In genomic region chr16:87746728-87747127, GRCm38 (mm10) we compare ENCODE assay signal across 9 mouse cellular contexts. TPM values are rescaled to one million over a fixed set of nuclear protein-coding genes. Genes with fewer than 3 reads are reported as not detected.
DNase-seq lines count a peak whose midpoint lies in the region; ATAC-seq and TF ChIP-seq lines count a peak whose summit lies in the region.
"Had no signal": no experiment of that assay in that cellular context is flagged by ENCODE, and none has a peak within 500 bp of the region (broad histone marks: within the 10 kb centered on the region; RNA-seq: fewer than 3 reads in every experiment).

No protein-coding gene starts in this region.

- H3K4me3 ChIP-seq in forebrain, embryonic 11.5 days (ENCODE audit: low read depth, low read length) = no peak overlapping the region
- no peak overlapping the region for H3K4me3 ChIP-seq in forebrain, embryonic 13.5 days
- no peak overlapping the region for H3K4me3 ChIP-seq in embryonic facial prominence, embryonic 10.5 days
- H3K4me3 ChIP-seq in left cerebral cortex, adult 2 months = no peak overlapping the region
- H3K4me3 ChIP-seq in stomach, postnatal 0 days (ENCODE audit: low read depth, low read length) = no peak overlapping the region
- H3K4me3 ChIP-seq: megakaryocyte, embryonic 14.5 days had no signal

- H3K4me1 ChIP-seq in forebrain, embryonic 11.5 days (replicated peaks; ENCODE audit: control insufficient read depth, insufficient read depth, low read length) = no peaks in the 10 kb centered on the region
- 0 out of 2 replicates have a peak, but pooled peaks cover 2% of the 10 kb centered on the region for H3K4me1 ChIP-seq in forebrain, embryonic 13.5 days
- H3K4me1 ChIP-seq in embryonic facial prominence, embryonic 10.5 days = 0 out of 2 replicates have a peak, but pooled peaks cover 3% of the 10 kb centered on the region
- no peaks in the 10 kb centered on the region for H3K4me1 ChIP-seq in stomach, postnatal 0 days (replicated peaks; ENCODE audit: control insufficient read depth, insufficient read depth)
- H3K4me1 ChIP-seq: megakaryocyte, embryonic 14.5 days had no signal

- no peaks in the 10 kb centered on the region for H3K9me3 ChIP-seq in forebrain, embryonic 11.5 days (ENCODE audit: control insufficient read depth, low read length)
- H3K9me3 ChIP-seq in forebrain, embryonic 13.5 days (replicated peaks) = no peaks in the 10 kb centered on the region
- no peaks in the 10 kb centered on the region for H3K9me3 ChIP-seq in embryonic facial prominence, embryonic 10.5 days
- H3K9me3 ChIP-seq in stomach, postnatal 0 days (ENCODE audit: control insufficient read depth, low read length) = no peaks in the 10 kb centered on the region

- no peaks in the 10 kb centered on the region for H3K27me3 ChIP-seq in forebrain, embryonic 11.5 days (ENCODE audit: control insufficient read depth, insufficient read depth, low read length)
- no peaks in the 10 kb centered on the region for H3K27me3 ChIP-seq in forebrain, embryonic 13.5 days
- no peaks in the 10 kb centered on the region for H3K27me3 ChIP-seq in embryonic facial prominence, embryonic 10.5 days (replicated peaks; ENCODE audit: low read depth, poor library complexity, severe bottlenecking)
- no peaks in the 10 kb centered on the region for H3K27me3 ChIP-seq in stomach, postnatal 0 days (ENCODE audit: control insufficient read depth, insufficient read depth, low read length)

- H3K4me2 ChIP-seq in forebrain, embryonic 11.5 days (ENCODE audit: low read depth, low read length, severe bottlenecking) = no peak overlapping the region
- no peak overlapping the region for H3K4me2 ChIP-seq in forebrain, embryonic 13.5 days
- H3K4me2 ChIP-seq in stomach, postnatal 0 days (replicated peaks; ENCODE audit: low read depth) = no peak overlapping the region

- TF ChIP-seq EP300 in stomach, postnatal 0 days (optimal IDR thresholded peaks at IDR 0.05) = no peak

- no peaks in the 10 kb centered on the region for H3K36me3 ChIP-seq in forebrain, embryonic 11.5 days (ENCODE audit: control insufficient read depth, insufficient read depth, low read length)
- no peaks in the 10 kb centered on the region for H3K36me3 ChIP-seq in forebrain, embryonic 13.5 days (ENCODE audit: poor library complexity, severe bottlenecking)
- no peaks in the 10 kb centered on the region for H3K36me3 ChIP-seq in embryonic facial prominence, embryonic 10.5 days (replicated peaks)
- H3K36me3 ChIP-seq in stomach, postnatal 0 days (ENCODE audit: control insufficient read depth, insufficient read depth, low read length) = no peaks in the 10 kb centered on the region

- peak; percentile 78 for TF ChIP-seq CTCF in left cerebral cortex, adult 2 months (IDR thresholded peaks at IDR 0.05)
- peak; percentile 99 for TF ChIP-seq CTCF in stomach, postnatal 0 days (IDR thresholded peaks at IDR 0.05; ENCODE audit: low read depth)

- peak; percentile 80 for DNase-seq in forebrain, embryonic 11.5 days (ENCODE audit: low spot score)
- peak; percentile 78 for DNase-seq in T-cell, adult 2 months (ENCODE audit: low spot score)
- DNase-seq in embryonic facial prominence, embryonic 10.5 days (ENCODE audit: low spot score) = peak; percentile 79
- DNase-seq in heart, postnatal 4 days = peak; percentile 87
- peak; percentile 46 to 48 for DNase-seq in left cerebral cortex, adult 2 months (ENCODE audit: extremely low spot score in 1 of 2, low spot score in 2 of 2)
- DNase-seq in mesoderm, embryonic 11.5 days (ENCODE audit: low read depth, low spot score) = peak; percentile 81
- peak; percentile 86 for DNase-seq in stomach, postnatal 0 days (ENCODE audit: low spot score)

- ATAC-seq in forebrain, embryonic 11.5 days (replicated peaks; ENCODE audit: low FRiP score) = no peak
- no peak for ATAC-seq in forebrain, embryonic 13.5 days
- peak; percentile 64; the same call in 1 of the 2 replicates for ATAC-seq in stomach, postnatal 0 days (ENCODE audit: low FRiP score, low TSS enrichment)

- H3K9ac ChIP-seq in forebrain, embryonic 11.5 days (ENCODE audit: low read length) = no peak overlapping the region
- H3K9ac ChIP-seq in forebrain, embryonic 13.5 days = no peak overlapping the region
- no peak overlapping the region for H3K9ac ChIP-seq in stomach, postnatal 0 days (ENCODE audit: low read length)

- no peak overlapping the region for H3K27ac ChIP-seq in forebrain, embryonic 11.5 days (ENCODE audit: low read depth, low read length)
- H3K27ac ChIP-seq in forebrain, embryonic 13.5 days = no peak overlapping the region
- no peak overlapping the region for H3K27ac ChIP-seq in embryonic facial prominence, embryonic 10.5 days (replicated peaks)
- no peak overlapping the region for H3K27ac ChIP-seq in left cerebral cortex, adult 2 months
- no peak overlapping the region for H3K27ac ChIP-seq in stomach, postnatal 0 days (replicated peaks)

- intact Hi-C loops in left cerebral cortex, adult 2 months (cut with DNase I) = no loop called here

- 21% methylated on average over 5 of the region's 5 CpGs for WGBS in forebrain, embryonic 11.5 days
- 16% methylated on average over 5 of the region's 5 CpGs for WGBS in forebrain, embryonic 13.5 days
- WGBS in embryonic facial prominence, embryonic 10.5 days = 23% methylated on average over 5 of the region's 5 CpGs
- WGBS in stomach, postnatal 0 days = 18% methylated on average over 5 of the region's 5 CpGs

RNA-seq across cellular contexts. Expression of gene Bach1, which starts 48.0 kb away (rescaled TPM):
- 18.5 and 18.9 TPM in 2 replicates for polyA plus RNA-seq in forebrain, embryonic 11.5 days (2014; fragmentation: Nextera tagmentation; extraction: Ambion mirVana)
- polyA plus RNA-seq in forebrain, embryonic 13.5 days (2015; fragmentation: Nextera tagmentation; extraction: Ambion mirVana) = 20.7 and 22.5 TPM in 2 replicates
- 14.1 and 14.4 TPM in 2 replicates for polyA plus RNA-seq in embryonic facial prominence, embryonic 10.5 days (2016; fragmentation: Nextera tagmentation; extraction: Ambion mirVana)
- total RNA-seq in heart, postnatal 4 days (2021) = 10 to 100 TPM; 25.9 to 28.7 TPM
- total RNA-seq in left cerebral cortex, adult 2 months (2021) = 10 to 100 TPM; 12.8 to 13.1 TPM
- 4.3 and 5.3 TPM in 2 replicates for polyA plus RNA-seq in stomach, postnatal 0 days (2015; fragmentation: Nextera tagmentation; extraction: Ambion mirVana)
